Mouse (Mus musculus) neural tube, embryonic 13.5 days (tissue): ENCODE measurements around the gene Glt28d2. TPM values are rescaled to one million over a fixed set of nuclear protein-coding genes. Genes with fewer than 3 reads are reported as not detected.
A peak's percentile ranks its signal among the peaks of the same experiment; 100 is the strongest.

Experiments
- ATAC-seq: fragments of 200-750 bp; cut with Nextera tagmentation; 2 replicates; pipeline ENCODE4 v1.8.0; 2017; ENCODE audit warnings: low read depth, mild to moderate bottlenecking, moderate TSS enrichment, moderate library complexity
- H3K27ac ChIP-seq: fragments of 300-500 bp; sonication (generic); replicated peaks from 2 replicates; pipeline ENCODE4 v1.5.1; 2015; ENCODE audit warnings: moderate library complexity, mild to moderate bottlenecking, inconsistent platforms
- H3K27me3 ChIP-seq: fragments of 300-500 bp; sonication (generic); 2 replicates; pipeline ENCODE4 v1.6.1; 2015; ENCODE audit warnings: mild to moderate bottlenecking, inconsistent platforms
- H3K36me3 ChIP-seq: fragments of 300-500 bp; sonication (generic); 2 replicates; pipeline ENCODE4 v1.6.1; 2015; ENCODE audit warnings: mild to moderate bottlenecking, inconsistent platforms
- H3K4me1 ChIP-seq: fragments of 300-500 bp; sonication (generic); replicated peaks from 2 replicates; pipeline ENCODE4 v1.6.1; 2015; ENCODE audit warnings: inconsistent platforms
- H3K4me2 ChIP-seq: fragments of 300-500 bp; sonication (generic); 2 replicates; pipeline ENCODE4 v1.6.1; 2015; ENCODE audit warnings: inconsistent platforms, mild to moderate bottlenecking, moderate library complexity
- H3K4me3 ChIP-seq: fragments of 300-500 bp; sonication (generic); 2 replicates; pipeline ENCODE4 v1.5.1; 2015; ENCODE audit warnings: mild to moderate bottlenecking, inconsistent platforms
- H3K9ac ChIP-seq: fragments of 300-500 bp; sonication (generic); 2 replicates; pipeline ENCODE4 v1.6.1; 2015; ENCODE audit warnings: moderate library complexity, mild to moderate bottlenecking, inconsistent platforms
- H3K9me3 ChIP-seq: fragments of 300-500 bp; sonication (generic); 2 replicates; pipeline ENCODE4 v1.6.1; 2016; ENCODE audit warnings: inconsistent platforms
- WGBS: fragments of 180-500 bp; shearing (Covaris S2); methylation state at CpG from one replicate; pipeline ENCODE4 v1.1.7; 2015; 5-methylcytosine and 5-hydroxymethylcytosine counted together
- polyA plus RNA-seq: library from polyadenylated mRNA; unstranded; fragments of >200 nt; fragmentation: Nextera tagmentation; extraction: Ambion mirVana; gene quantifications from 2 replicates; pipeline ENCODE4 v1.2.1, GENCODE M21; 2015

Gene Glt28d2
- polyA plus RNA-seq, 1 experiment from 2014 or later = 0.18 TPM

DNA sequence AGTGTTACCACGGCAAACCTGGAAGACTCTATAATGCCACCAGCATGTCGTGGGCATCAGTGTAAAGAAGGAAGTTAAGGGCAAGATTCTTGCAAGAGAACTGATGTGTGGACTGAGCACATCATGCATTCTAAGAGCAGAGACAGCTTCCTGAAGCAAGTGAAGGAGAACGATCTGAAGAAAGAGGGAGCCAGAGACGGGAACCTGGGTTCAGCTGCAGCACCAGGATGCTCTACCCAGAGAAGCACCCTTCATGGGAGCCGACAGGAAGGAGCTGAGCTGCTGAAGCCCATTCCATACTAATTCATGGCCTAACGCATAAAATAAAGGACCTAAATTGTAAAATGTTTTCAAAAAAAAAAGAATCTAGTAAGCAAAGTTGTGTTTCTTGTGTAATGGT, 27.5 kb upstream of the Glt28d2 start:
- ATAC-seq = no peak
- WGBS = 93% methylated on average over 6 of the region's 6 CpGs
- Histone ChIP-seq H3K27ac (no peak overlapping the region), H3K36me3 (no peaks in the 10 kb centered on the region), H3K4me1 (no peaks in the 10 kb centered on the region), H3K27me3 (no peaks in the 10 kb centered on the region), H3K9me3 (no peaks in the 10 kb centered on the region), H3K9ac (no peak overlapping the region), H3K4me3 (no peak overlapping the region), H3K4me2 (no peak overlapping the region)

- Histone ChIP-seq H3K4me3 (no peak overlapping the region), H3K36me3 (no peaks in the 10 kb centered on the region), H3K27me3 (no peaks in the 10 kb centered on the region), H3K9me3 (no peaks in the 10 kb centered on the region), H3K27ac (no peak overlapping the region), H3K4me2 (no peak overlapping the region), H3K9ac (no peak overlapping the region), H3K4me1 (no peaks in the 10 kb centered on the region)
- WGBS = 56% methylated on average over 7 of the region's 7 CpGs
- ATAC-seq = no peak
These were observed 19.8 kb upstream of the Glt28d2 start for GRCm38 (mm10) chr3:85907136-85907535.

GRCm38 (mm10) chr3:85904371-85904770, 17.1 kb upstream of the Glt28d2 start:
- no peak for ATAC-seq
- Histone ChIP-seq H3K9ac (no peak overlapping the region), H3K4me3 (no peak overlapping the region), H3K36me3 (no peaks in the 10 kb centered on the region), H3K27ac (no peak overlapping the region), H3K9me3 (no peaks in the 10 kb centered on the region), H3K4me1 (no peaks in the 10 kb centered on the region), H3K27me3 (no peaks in the 10 kb centered on the region), H3K4me2 (no peak overlapping the region)

GRCm38 (mm10) chr3:85895020-85895419, 7.7 kb upstream of the Glt28d2 start:
- no peak for ATAC-seq
- Histone ChIP-seq H3K27me3 (no peaks in the 10 kb centered on the region), H3K36me3 (no peaks in the 10 kb centered on the region), H3K9ac (no peak overlapping the region), H3K4me2 (no peak overlapping the region), H3K4me1 (no peaks in the 10 kb centered on the region), H3K27ac (no peak overlapping the region), H3K4me3 (no peak overlapping the region), H3K9me3 (no peaks in the 10 kb centered on the region)
- 92% methylated on average over 5 of the region's 5 CpGs for WGBS

GRCm38 (mm10) chr3:85891571-85891970, 4.3 kb upstream of the Glt28d2 start:
- Histone ChIP-seq H3K9me3 (no peaks in the 10 kb centered on the region), H3K27ac (no peak overlapping the region), H3K36me3 (no peaks in the 10 kb centered on the region), H3K9ac (no peak overlapping the region), H3K4me3 (no peak overlapping the region), H3K4me1 (peaks cover 19% of the 10 kb centered on the region), H3K27me3 (peaks cover 24% of the 10 kb centered on the region), H3K4me2 (no peak overlapping the region)
- 61% methylated on average over 1 of the region's 1 CpGs for WGBS
- no peak for ATAC-seq

GRCm38 (mm10) chr3:85888221-85888671, 930 bp upstream of the Glt28d2 start:
- no peak for ATAC-seq
- WGBS = 13% methylated on average over 11 of the region's 11 CpGs
- H3K4me3 ChIP-seq = peak overlapping the region; percentile 53; the same call in 1 of the 2 replicates

GRCm38 (mm10) chr3:85886636-85887238, 579 bp downstream of the Glt28d2 start:
- 2% methylated on average over 22 of the region's 22 CpGs for WGBS
- ATAC-seq = peak; percentile 17; the same call in 1 of the 2 replicates

More at GRCm38 (mm10) chr3:85888221-85888671, 930 bp upstream of the Glt28d2 start:
- H3K9ac ChIP-seq = no peak overlapping the region
- peak overlapping the region; percentile 96 for H3K4me2 ChIP-seq
- H3K27ac ChIP-seq = no peak overlapping the region
- H3K27me3 ChIP-seq = peaks cover 42% of the 10 kb centered on the region
- H3K36me3 ChIP-seq = no peaks in the 10 kb centered on the region
- H3K4me1 ChIP-seq = peaks cover 20% of the 10 kb centered on the region
- no peaks in the 10 kb centered on the region for H3K9me3 ChIP-seq

GRCm38 (mm10) chr3:85885906-85886305, 1.4 kb downstream of the Glt28d2 start:
- no peak overlapping the region for H3K9ac ChIP-seq
- H3K27ac ChIP-seq = no peak overlapping the region
- no peak overlapping the region for H3K4me3 ChIP-seq
- peaks cover 42% of the 10 kb centered on the region for H3K27me3 ChIP-seq
- no peaks in the 10 kb centered on the region for H3K9me3 ChIP-seq
- H3K4me1 ChIP-seq = peaks cover 20% of the 10 kb centered on the region
- H3K4me2 ChIP-seq = no peak overlapping the region
- no peak for ATAC-seq
- H3K36me3 ChIP-seq = no peaks in the 10 kb centered on the region
- WGBS = 17% methylated on average over 1 of the region's 1 CpGs

More at GRCm38 (mm10) chr3:85886636-85887238, 579 bp downstream of the Glt28d2 start:
- H3K36me3 ChIP-seq = no peaks in the 10 kb centered on the region
- peaks cover 20% of the 10 kb centered on the region for H3K4me1 ChIP-seq
- peak overlapping the region; percentile 58 for H3K9ac ChIP-seq
- H3K27ac ChIP-seq = no peak overlapping the region
- H3K4me3 ChIP-seq = peak overlapping the region; percentile 53
- H3K27me3 ChIP-seq = peaks cover 42% of the 10 kb centered on the region
- peak overlapping the region; percentile 96 for H3K4me2 ChIP-seq
- H3K9me3 ChIP-seq = no peaks in the 10 kb centered on the region

DNA sequence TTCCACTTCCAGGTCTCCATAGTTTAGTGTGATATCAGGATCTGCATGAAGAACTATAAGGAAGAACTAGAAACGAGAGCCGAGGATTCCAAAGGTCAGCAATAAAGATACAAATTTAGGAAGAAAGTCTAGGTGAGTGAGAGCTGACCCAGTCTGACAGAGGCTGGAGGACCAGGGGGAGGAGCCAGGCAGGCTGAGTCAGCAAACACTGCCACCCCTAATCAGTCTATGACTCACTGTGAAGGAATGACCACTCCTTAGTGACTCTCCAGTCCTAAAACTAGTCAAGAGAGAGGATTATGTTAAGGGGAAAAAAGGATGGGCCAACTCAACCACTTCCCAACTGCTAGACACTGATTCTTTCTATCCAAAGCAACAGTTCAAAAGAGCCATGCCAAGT, 6.6 kb downstream of the Glt28d2 start:
- WGBS = 94% methylated on average over 2 of the region's 2 CpGs

GRCm38 (mm10) chr3:85880068-85880467, 7.2 kb downstream of the Glt28d2 start:
- WGBS = 91% methylated on average over 8 of the region's 8 CpGs
- peaks cover 4% of the 10 kb centered on the region for H3K27me3 ChIP-seq
- ATAC-seq = no peak
- H3K9ac ChIP-seq = no peak overlapping the region
- no peaks in the 10 kb centered on the region for H3K4me1 ChIP-seq
- H3K36me3 ChIP-seq = no peaks in the 10 kb centered on the region
- H3K4me3 ChIP-seq = no peak overlapping the region
- no peak overlapping the region for H3K4me2 ChIP-seq
- H3K27ac ChIP-seq = no peak overlapping the region
- no peaks in the 10 kb centered on the region for H3K9me3 ChIP-seq

More for the DNA sequence above, 6.6 kb downstream of the Glt28d2 start:
- Histone ChIP-seq H3K9ac (no peak overlapping the region), H3K36me3 (no peaks in the 10 kb centered on the region), H3K9me3 (no peaks in the 10 kb centered on the region), H3K4me3 (no peak overlapping the region), H3K27me3 (peaks cover 9% of the 10 kb centered on the region), H3K4me2 (no peak overlapping the region), H3K27ac (no peak overlapping the region), H3K4me1 (no peaks in the 10 kb centered on the region)
- ATAC-seq = no peak

DNA sequence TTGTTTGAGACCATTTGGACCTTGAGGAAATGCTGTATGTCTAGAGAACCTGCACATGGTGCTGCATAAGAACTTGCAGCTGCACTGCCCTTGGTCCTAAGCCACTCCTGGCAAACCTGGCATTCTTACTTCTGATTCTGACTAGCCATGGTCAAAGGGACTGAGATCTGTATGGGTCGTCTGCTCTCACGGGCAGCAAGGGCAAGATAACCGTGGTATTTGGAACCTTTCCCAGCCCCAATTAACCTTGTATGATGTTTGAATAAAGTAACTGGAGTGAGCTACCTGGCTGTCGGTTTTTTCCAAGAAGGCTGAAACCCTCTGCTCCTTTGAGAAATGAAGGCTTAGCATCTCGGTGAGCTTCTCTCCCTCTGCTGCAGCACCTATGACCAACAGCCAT, 8.4 kb downstream of the Glt28d2 start:
- Histone ChIP-seq H3K4me3 (no peak overlapping the region), H3K9me3 (no peaks in the 10 kb centered on the region), H3K27me3 (no peaks in the 10 kb centered on the region), H3K4me2 (no peak overlapping the region), H3K9ac (no peak overlapping the region), H3K27ac (no peak overlapping the region), H3K4me1 (no peaks in the 10 kb centered on the region), H3K36me3 (no peaks in the 10 kb centered on the region)
- 86% methylated on average over 5 of the region's 5 CpGs for WGBS
- ATAC-seq = no peak

DNA sequence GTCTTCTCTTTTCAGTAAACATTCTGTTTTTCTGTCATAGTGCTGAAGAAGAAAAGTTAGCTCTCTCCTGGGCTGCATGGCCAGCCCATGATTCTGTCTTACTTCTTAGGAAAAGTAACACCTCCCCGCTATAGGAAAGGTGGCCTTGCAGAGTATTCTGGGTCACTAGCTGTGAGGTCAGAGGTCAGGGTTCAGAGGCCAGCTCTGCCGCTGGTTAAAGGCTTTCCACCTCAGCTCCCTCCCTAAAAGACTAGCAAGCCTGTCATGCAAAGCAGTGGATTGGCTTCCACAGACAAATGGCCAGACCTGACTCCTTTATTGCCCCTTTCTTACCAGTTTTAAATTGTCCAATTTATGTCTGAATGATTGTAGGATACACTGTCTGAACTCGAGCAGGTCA, 23.3 kb downstream of the Glt28d2 start:
- no peak for ATAC-seq
- H3K27ac ChIP-seq = no peak overlapping the region
- H3K9me3 ChIP-seq = no peaks in the 10 kb centered on the region
- H3K4me1 ChIP-seq = no peaks in the 10 kb centered on the region
- H3K4me3 ChIP-seq = no peak overlapping the region
- no peaks in the 10 kb centered on the region for H3K27me3 ChIP-seq
- WGBS = 15% methylated on average over 3 of the region's 3 CpGs
- H3K9ac ChIP-seq = no peak overlapping the region
- no peaks in the 10 kb centered on the region for H3K36me3 ChIP-seq
- H3K4me2 ChIP-seq = no peak overlapping the region

DNA sequence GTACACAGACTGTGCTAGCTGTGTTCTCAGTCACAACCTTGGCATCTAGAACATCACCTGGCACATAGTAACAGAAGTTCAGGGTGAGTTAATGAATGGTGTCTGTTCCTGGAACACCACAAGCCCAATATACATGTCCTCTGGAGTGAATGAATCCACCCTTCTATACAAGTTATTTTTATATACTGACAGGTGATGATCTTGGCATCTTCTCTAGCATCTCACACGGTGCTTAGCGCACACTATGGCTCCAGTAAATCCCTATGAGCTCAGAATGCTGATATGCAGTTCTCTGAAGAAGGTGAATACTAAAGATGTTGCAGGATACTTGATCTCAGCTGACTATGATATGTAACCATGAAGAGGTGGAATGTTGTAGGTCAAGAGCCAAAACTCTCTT, 24.4 kb downstream of the Glt28d2 start:
- Histone ChIP-seq H3K27me3 (no peaks in the 10 kb centered on the region), H3K9ac (no peak overlapping the region), H3K9me3 (no peaks in the 10 kb centered on the region), H3K36me3 (no peaks in the 10 kb centered on the region), H3K27ac (no peak overlapping the region), H3K4me1 (no peaks in the 10 kb centered on the region), H3K4me3 (no peak overlapping the region), H3K4me2 (no peak overlapping the region)
- no peak for ATAC-seq
- 97% methylated on average over 2 of the region's 2 CpGs for WGBS
